Mouse (Mus musculus) urinary bladder, postnatal 25 days (tissue): Measurements from ENCODE around the gene Pfn3.

Experiments used
- DNase-seq: peaks from one replicate; pipeline ENCODE4 v3.0.0; 2022; ENCODE audit warnings: low spot score

Gene Pfn3

GRCm38 (mm10) chr13:55430566-55430965 lies 15.5 kb upstream of the Pfn3 start:
- DNase-seq: no peak

GRCm38 (mm10) chr13:55429226-55429888 lies 14.3 kb upstream of the Pfn3 start:
- DNase-seq: no peak

GRCm38 (mm10) chr13:55426613-55427012 lies 11.6 kb upstream of the Pfn3 start, which contains the start of gene F12:
Gene F12 (minus strand): TSS chr13:55426793.
- no peak for DNase-seq

GRCm38 (mm10) chr13:55420933-55421800 lies 6.1 kb upstream of the Pfn3 start:
- peak; percentile 29 for DNase-seq

GRCm38 (mm10) chr13:55420018-55420932 lies 5.2 kb upstream of the Pfn3 start:
- no peak for DNase-seq

- DNase-seq: no peak
These were observed 4.1 kb upstream of the Pfn3 start for GRCm38 (mm10) chr13:55419142-55419541.

GRCm38 (mm10) chr13:55418004-55418403 lies 3.0 kb upstream of the Pfn3 start:
- peak; percentile 90 for DNase-seq

GRCm38 (mm10) chr13:55413333-55413732 lies 1.7 kb downstream of the Pfn3 start:
- DNase-seq: no peak

GRCm38 (mm10) chr13:55412643-55413307 lies 2.3 kb downstream of the Pfn3 start:
- DNase-seq: no peak

GRCm38 (mm10) chr13:55411826-55412225 lies 3.2 kb downstream of the Pfn3 start:
- DNase-seq: no peak

GRCm38 (mm10) chr13:55408546-55409120 lies 6.4 kb downstream of the Pfn3 start:
- no peak for DNase-seq

GRCm38 (mm10) chr13:55407341-55407740 lies 7.7 kb downstream of the Pfn3 start:
- no peak for DNase-seq

- no peak for DNase-seq
These were observed 9.1 kb downstream of the Pfn3 start for GRCm38 (mm10) chr13:55405783-55406390.

GRCm38 (mm10) chr13:55404853-55405782 lies 9.9 kb downstream of the Pfn3 start:
- peak; percentile 81 for DNase-seq

- DNase-seq: peak; percentile 19
These were observed 10.8 kb downstream of the Pfn3 start for GRCm38 (mm10) chr13:55403935-55404852.

GRCm38 (mm10) chr13:55403266-55403665 lies 11.8 kb downstream of the Pfn3 start:
- DNase-seq: no peak

GRCm38 (mm10) chr13:55400039-55400346 lies 15.0 kb downstream of the Pfn3 start:
- no peak for DNase-seq

GRCm38 (mm10) chr13:55399300-55400038 lies 15.6 kb downstream of the Pfn3 start:
- DNase-seq: no peak
